10 mouse cellular contexts compared by ENCODE assay signal in genomic region chr4:45683205-45683604, GRCm38 (mm10).
DNase-seq lines count a peak whose midpoint lies in the region; ATAC-seq and TF ChIP-seq lines count a peak whose summit lies in the region.
"Had no signal": no experiment of that assay in that cellular context is flagged by ENCODE, and none has a peak within 500 bp of the region (broad histone marks: within the 10 kb centered on the region; RNA-seq: fewer than 3 reads in every experiment).

No protein-coding gene starts in this region.

- H3K4me2 ChIP-seq in liver, embryonic 12.5 days: no peak overlapping the region
- H3K4me2 ChIP-seq in hindbrain, embryonic 16.5 days (ENCODE audit: low read length): no peak overlapping the region

- H3K9me3 ChIP-seq in liver, embryonic 12.5 days (replicated peaks): no peaks in the 10 kb centered on the region
- H3K9me3 ChIP-seq in hindbrain, embryonic 16.5 days (ENCODE audit: control insufficient read depth, low read length): no peaks in the 10 kb centered on the region
- H3K9me3 ChIP-seq: midbrain, embryonic 10.5 days had no signal

- no peak for TF ChIP-seq POLR2A in liver, adult 2 months (IDR thresholded peaks at IDR 0.05; ENCODE audit: extremely low read depth, insufficient read depth, low read length)

- H3K79me2 ChIP-seq in liver, adult 2 months (ENCODE audit: control insufficient read depth, insufficient read depth, low read length): no peaks in the 10 kb centered on the region

- H3K9ac ChIP-seq in liver, adult 2 months (ENCODE audit: low read depth, low read length): no peak overlapping the region
- H3K9ac ChIP-seq in liver, embryonic 12.5 days: no peak overlapping the region
- no peak overlapping the region for H3K9ac ChIP-seq in hindbrain, embryonic 16.5 days (ENCODE audit: low read depth, low read length)

- no peak for TF ChIP-seq CTCF in liver, adult 2 months (IDR thresholded peaks at IDR 0.05; ENCODE audit: low read depth, low read length)

- H3K27me3 ChIP-seq in liver, adult 2 months (ENCODE audit: control insufficient read depth, insufficient read depth, low read length): no peaks in the 10 kb centered on the region
- H3K27me3 ChIP-seq in liver, embryonic 12.5 days (replicated peaks): peaks cover 12% of the 10 kb centered on the region; the same call in 1 of the 2 replicates
- H3K27me3 ChIP-seq in hindbrain, embryonic 16.5 days (replicated peaks; ENCODE audit: control insufficient read depth, insufficient read depth, low read length): no peaks in the 10 kb centered on the region

- no peak for ATAC-seq in liver, embryonic 12.5 days
- ATAC-seq in hindbrain, embryonic 16.5 days: no peak

- no peak overlapping the region for H3K4me3 ChIP-seq in liver, adult 2 months (ENCODE audit: insufficient read depth, low read depth, low read length)
- no peak overlapping the region for H3K4me3 ChIP-seq in liver, embryonic 12.5 days
- no peak overlapping the region for H3K4me3 ChIP-seq in hindbrain, embryonic 16.5 days (ENCODE audit: low read length)
- H3K4me3 ChIP-seq: midbrain, embryonic 10.5 days had no signal

- 88% methylated on average over 3 of the region's 3 CpGs for WGBS in liver, adult 2 months
- 64% methylated on average over 3 of the region's 3 CpGs for WGBS in liver, embryonic 12.5 days (ENCODE audit: insufficient replicate concordance)
- WGBS in hindbrain, embryonic 16.5 days: 90% methylated on average over 3 of the region's 3 CpGs

- H3K36me3 ChIP-seq in liver, adult 2 months (ENCODE audit: control insufficient read depth, insufficient read depth, low read length): no peaks in the 10 kb centered on the region
- H3K36me3 ChIP-seq in liver, embryonic 12.5 days: no peaks in the 10 kb centered on the region
- H3K36me3 ChIP-seq in hindbrain, embryonic 16.5 days (ENCODE audit: control insufficient read depth, insufficient read depth, low read length): no peaks in the 10 kb centered on the region
- H3K36me3 ChIP-seq: midbrain, embryonic 10.5 days had no signal

- H3K27ac ChIP-seq in liver, adult 2 months (replicated peaks; ENCODE audit: insufficient read depth, low read depth, low read length): no peak overlapping the region
- H3K27ac ChIP-seq in liver, embryonic 12.5 days: no peak overlapping the region
- H3K27ac ChIP-seq in hindbrain, embryonic 16.5 days (ENCODE audit: low read depth, low read length): no peak overlapping the region
- H3K27ac ChIP-seq: midbrain, embryonic 10.5 days had no signal

- DNase-seq in adrenal gland, adult (ENCODE audit: inconsistent age in 2 of 2, low spot score in 1 of 2): peak; percentile 75 to 83
- DNase-seq in adrenal gland, postnatal 4 days (ENCODE audit: low spot score in 2 of 2): no peak
- DNase-seq in liver, adult 2 months (ENCODE audit: extremely low read depth, low read depth, low spot score): peak; percentile 5
- DNase-seq in gastrocnemius, postnatal 25 days: peak; percentile 36
- DNase-seq in ovary, postnatal 14 days (ENCODE audit: low spot score): peak; percentile 15
- DNase-seq in retina, postnatal 1 day: no peak
- DNase-seq: thymus, postnatal 4 days had no signal

- no peaks in the 10 kb centered on the region for H3K4me1 ChIP-seq in liver, adult 2 months (ENCODE audit: control insufficient read depth, insufficient read depth, low read length)
- H3K4me1 ChIP-seq in liver, embryonic 12.5 days: no peaks in the 10 kb centered on the region
- H3K4me1 ChIP-seq in hindbrain, embryonic 16.5 days (ENCODE audit: control insufficient read depth, insufficient read depth, low read depth, low read length): no peaks in the 10 kb centered on the region; the same call in 1 of the 2 replicates

Comparison
In these comparisons a context has a peak if more than half of its experiments do, and no peak if none do; other contexts are left out.
1. DNase-seq: peak in adrenal gland, adult (2 of 2), liver, adult 2 months (single experiment), gastrocnemius, postnatal 25 days (single experiment) and ovary, postnatal 14 days (single experiment); none in adrenal gland, postnatal 4 days (0 of 2) and retina, postnatal 1 day (single experiment).